Mouse (Mus musculus) olfactory bulb, adult 2 months (tissue): ENCODE results near the gene Src.

ENCODE experiments used
- CTCF ChIP-seq: fragments of 200-500 bp; IDR thresholded peaks from 2 replicates; pipeline ENCODE4 v1.5.1; 2012; ENCODE audit warnings: low read depth, mild to moderate bottlenecking, low read length, moderate library complexity; ENCODE audit not compliant: insufficient read depth
- POLR2A ChIP-seq: fragments of 200-500 bp; IDR thresholded peaks from 2 replicates; pipeline ENCODE4 v1.6.1; 2012; ENCODE audit warnings: mild to moderate bottlenecking, low read depth, low read length, moderate library complexity; ENCODE audit not compliant: insufficient read depth

DNA sequence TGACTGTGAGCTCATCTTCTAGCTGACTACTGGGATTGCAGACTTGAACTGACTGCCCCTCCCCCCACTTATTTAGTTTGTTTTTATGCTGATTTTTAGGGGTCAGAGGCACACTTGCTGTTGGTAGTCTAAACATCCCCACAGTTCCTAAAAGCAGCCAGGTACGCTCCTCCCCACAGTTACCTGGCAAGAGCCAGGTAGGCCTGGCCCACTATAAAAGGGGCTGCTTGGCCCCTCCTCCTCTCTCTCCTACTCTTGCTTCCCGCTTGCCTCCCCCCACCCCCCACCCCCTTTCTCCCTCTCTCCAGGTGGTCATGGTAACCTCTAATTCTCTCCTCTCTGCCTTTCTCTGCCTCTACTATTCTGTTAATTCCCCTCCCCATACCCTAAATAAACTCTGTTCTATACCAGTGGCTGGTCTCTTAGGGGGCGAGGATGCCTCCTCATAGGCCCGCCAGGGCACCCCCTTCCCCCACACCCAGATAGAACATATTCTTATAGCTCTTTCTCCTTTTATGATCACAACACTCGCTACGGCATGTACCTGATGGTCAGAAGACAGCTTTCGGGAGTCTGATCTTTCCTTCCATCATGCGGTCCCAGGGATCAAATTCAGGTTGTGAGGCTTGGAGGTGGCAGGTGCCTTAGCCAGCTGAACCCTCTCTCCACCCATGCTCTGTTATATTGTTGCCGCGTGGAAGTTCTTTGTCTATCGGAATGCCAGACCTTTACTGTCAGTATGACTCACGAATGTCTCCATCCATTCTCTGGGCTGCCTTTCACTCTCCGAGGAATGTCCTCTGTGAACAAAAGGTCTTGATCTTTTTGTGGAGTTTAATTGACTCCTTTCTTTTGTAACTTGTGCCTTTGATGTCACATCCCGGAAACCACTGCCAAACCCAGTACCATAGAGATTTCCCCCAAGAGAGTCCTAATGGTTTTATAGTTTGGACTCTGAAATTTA is 42.2 kb upstream of the Src start:
- TF ChIP-seq CTCF, result no peak
- TF ChIP-seq POLR2A, result no peak
